Mouse (Mus musculus) heart, embryonic 12.5 days (tissue): Measurements from ENCODE around the gene Phactr3. TPM values are rescaled to one million over a fixed set of nuclear protein-coding genes. Genes with fewer than 3 reads are reported as not detected.

Source experiments
- ATAC-seq: fragments of 200-750 bp; cut with Nextera tagmentation; 2 replicates; pipeline ENCODE4 v1.8.0; 2017; ENCODE audit warnings: moderate TSS enrichment, moderate library complexity; ENCODE audit not compliant: insufficient number of reproducible peaks, low FRiP score
- H3K27ac ChIP-seq: fragments of 300-500 bp; sonication (generic); 2 replicates; pipeline ENCODE4 v1.5.1; 2016; ENCODE audit warnings: mild to moderate bottlenecking, moderate library complexity; ENCODE audit not compliant: poor library complexity, severe bottlenecking
- H3K27me3 ChIP-seq: fragments of 300-500 bp; sonication (generic); replicated peaks from 2 replicates; pipeline ENCODE4 v1.6.1; 2016; ENCODE audit warnings: mild to moderate bottlenecking, moderate library complexity
- H3K36me3 ChIP-seq: fragments of 300-500 bp; sonication (generic); 2 replicates; pipeline ENCODE4 v1.6.1; 2016; ENCODE audit warnings: mild to moderate bottlenecking, moderate library complexity
- H3K4me1 ChIP-seq: fragments of 300-500 bp; sonication (generic); replicated peaks from 2 replicates; pipeline ENCODE4 v1.6.1; 2016; ENCODE audit warnings: mild to moderate bottlenecking
- H3K4me2 ChIP-seq: fragments of 300-500 bp; sonication (generic); 2 replicates; pipeline ENCODE4 v1.6.1; 2016; ENCODE audit warnings: mild to moderate bottlenecking, moderate library complexity
- H3K4me3 ChIP-seq: fragments of 300-500 bp; sonication (generic); 2 replicates; pipeline ENCODE4 v1.5.1; 2016; ENCODE audit warnings: mild to moderate bottlenecking
- H3K9ac ChIP-seq: fragments of 300-500 bp; sonication (generic); 2 replicates; pipeline ENCODE4 v1.6.1; 2016; ENCODE audit warnings: mild to moderate bottlenecking, moderate library complexity
- H3K9me3 ChIP-seq: fragments of 300-500 bp; sonication (generic); replicated peaks from 2 replicates; pipeline ENCODE4 v1.6.1; 2016; ENCODE audit warnings: mild to moderate bottlenecking, moderate library complexity
- WGBS: fragments of 180-500 bp; shearing (Covaris S2); methylation state at CpG from one replicate; pipeline ENCODE4 v1.1.7; 2016; 5-methylcytosine and 5-hydroxymethylcytosine counted together
- polyA plus RNA-seq: library from polyadenylated mRNA; unstranded; fragments of >200 nt; fragmentation: Nextera tagmentation; extraction: Ambion mirVana; gene quantifications from 2 replicates; pipeline ENCODE4 v1.2.1, GENCODE M21; 2016

The Phactr3 gene
- polyA plus RNA-seq, 1 experiment from 2014 or later, result 10.1 TPM

GRCm38 (mm10) chr2:178288666-178289065, 169.9 kb downstream of the Phactr3 start:
- no peaks in the 10 kb centered on the region for H3K9me3 ChIP-seq
- WGBS, result 70% methylated on average over 3 of the region's 3 CpGs
- H3K27me3 ChIP-seq, result no peaks in the 10 kb centered on the region
- H3K9ac ChIP-seq, result no peak overlapping the region
- H3K4me1 ChIP-seq, result no peaks in the 10 kb centered on the region
- H3K36me3 ChIP-seq, result no peaks in the 10 kb centered on the region
- no peak for ATAC-seq
- H3K4me3 ChIP-seq, result no peak overlapping the region
- H3K27ac ChIP-seq, result no peak overlapping the region
- no peak overlapping the region for H3K4me2 ChIP-seq

- H3K9me3 ChIP-seq, result no peaks in the 10 kb centered on the region
- peaks cover 17% of the 10 kb centered on the region for H3K27me3 ChIP-seq
- no peak overlapping the region for H3K4me3 ChIP-seq
- no peak overlapping the region for H3K27ac ChIP-seq
- WGBS, result 64% methylated on average over 8 of the region's 8 CpGs
- no peak for ATAC-seq
- H3K4me1 ChIP-seq, result no peaks in the 10 kb centered on the region
- H3K4me2 ChIP-seq, result no peak overlapping the region
- no peaks in the 10 kb centered on the region for H3K36me3 ChIP-seq
- no peak overlapping the region for H3K9ac ChIP-seq
Measured at GRCm38 (mm10) chr2:178303453-178304187, 184.8 kb downstream of the Phactr3 start.

- Histone ChIP-seq H3K9ac (no peak overlapping the region), H3K27ac (no peak overlapping the region), H3K4me1 (no peaks in the 10 kb centered on the region), H3K4me2 (no peak overlapping the region), H3K9me3 (no peaks in the 10 kb centered on the region), H3K4me3 (no peak overlapping the region), H3K27me3 (peaks cover 20% of the 10 kb centered on the region), H3K36me3 (no peaks in the 10 kb centered on the region)
- no peak for ATAC-seq
- 45% methylated on average over 1 of the region's 1 CpGs for WGBS
Measured at GRCm38 (mm10) chr2:178304188-178304529, 185.4 kb downstream of the Phactr3 start.

GRCm38 (mm10) chr2:178304669-178305068, 185.9 kb downstream of the Phactr3 start:
- no peak overlapping the region for H3K9ac ChIP-seq
- 57% methylated on average over 6 of the region's 6 CpGs for WGBS
- no peak overlapping the region for H3K4me2 ChIP-seq
- no peaks in the 10 kb centered on the region for H3K9me3 ChIP-seq
- ATAC-seq, result no peak
- peaks cover 20% of the 10 kb centered on the region for H3K27me3 ChIP-seq
- no peaks in the 10 kb centered on the region for H3K4me1 ChIP-seq
- no peaks in the 10 kb centered on the region for H3K36me3 ChIP-seq
- H3K4me3 ChIP-seq, result no peak overlapping the region
- no peak overlapping the region for H3K27ac ChIP-seq

- ATAC-seq, result no peak
- no peak overlapping the region for H3K27ac ChIP-seq
- H3K27me3 ChIP-seq, result 0 out of 2 replicates have a peak, but pooled peaks cover 3% of the 10 kb centered on the region
- WGBS, result 70% methylated on average over 7 of the region's 7 CpGs
- H3K36me3 ChIP-seq, result no peaks in the 10 kb centered on the region
- no peak overlapping the region for H3K4me3 ChIP-seq
- no peaks in the 10 kb centered on the region for H3K4me1 ChIP-seq
- no peaks in the 10 kb centered on the region for H3K9me3 ChIP-seq
- no peak overlapping the region for H3K9ac ChIP-seq
- no peak overlapping the region for H3K4me2 ChIP-seq
Measured at GRCm38 (mm10) chr2:178313539-178313938, 194.8 kb downstream of the Phactr3 start.

- Histone ChIP-seq H3K9ac (no peak overlapping the region), H3K36me3 (no peaks in the 10 kb centered on the region), H3K4me2 (no peak overlapping the region), H3K27ac (no peak overlapping the region), H3K9me3 (no peaks in the 10 kb centered on the region), H3K4me3 (no peak overlapping the region), H3K4me1 (peaks cover 1% of the 10 kb centered on the region), H3K27me3 (peaks cover 6% of the 10 kb centered on the region; the same call in 1 of the 2 replicates)
- ATAC-seq, result no peak
- 76% methylated on average over 1 of the region's 1 CpGs for WGBS
Measured at GRCm38 (mm10) chr2:178316281-178316680, 197.5 kb downstream of the Phactr3 start.

- 67% methylated on average over 7 of the region's 7 CpGs for WGBS
- no peak for ATAC-seq
- no peaks in the 10 kb centered on the region for H3K9me3 ChIP-seq
- no peak overlapping the region for H3K27ac ChIP-seq
- peaks cover 6% of the 10 kb centered on the region; the same call in 1 of the 2 replicates for H3K27me3 ChIP-seq
- H3K9ac ChIP-seq, result no peak overlapping the region
- no peak overlapping the region for H3K4me2 ChIP-seq
- no peak overlapping the region for H3K4me3 ChIP-seq
- peaks cover 4% of the 10 kb centered on the region for H3K4me1 ChIP-seq
- H3K36me3 ChIP-seq, result no peaks in the 10 kb centered on the region
Measured at GRCm38 (mm10) chr2:178319766-178320165, 201.0 kb downstream of the Phactr3 start.

GRCm38 (mm10) chr2:178321271-178321670, 202.5 kb downstream of the Phactr3 start:
- no peaks in the 10 kb centered on the region for H3K36me3 ChIP-seq

GRCm38 (mm10) chr2:178324410-178324809, 205.6 kb downstream of the Phactr3 start:
- Histone ChIP-seq H3K27ac (no peak overlapping the region), H3K4me2 (no peak overlapping the region), H3K9ac (no peak overlapping the region), H3K4me1 (peaks cover 28% of the 10 kb centered on the region), H3K9me3 (no peaks in the 10 kb centered on the region), H3K4me3 (no peak overlapping the region), H3K36me3 (no peaks in the 10 kb centered on the region), H3K27me3 (peaks cover 5% of the 10 kb centered on the region; the same call in 1 of the 2 replicates)
- no peak for ATAC-seq
- 84% methylated on average over 3 of the region's 3 CpGs for WGBS

More at GRCm38 (mm10) chr2:178321271-178321670, 202.5 kb downstream of the Phactr3 start:
- peaks cover 4% of the 10 kb centered on the region for H3K4me1 ChIP-seq
- no peak overlapping the region for H3K27ac ChIP-seq
- H3K27me3 ChIP-seq, result peaks cover 6% of the 10 kb centered on the region; the same call in 1 of the 2 replicates
- no peaks in the 10 kb centered on the region for H3K9me3 ChIP-seq
- no peak overlapping the region for H3K9ac ChIP-seq
- ATAC-seq, result no peak
- 61% methylated on average over 10 of the region's 10 CpGs for WGBS
- H3K4me3 ChIP-seq, result no peak overlapping the region
- no peak overlapping the region for H3K4me2 ChIP-seq

- ATAC-seq, result no peak
- 76% methylated on average over 4 of the region's 4 CpGs for WGBS
- no peak overlapping the region for H3K4me3 ChIP-seq
- no peaks in the 10 kb centered on the region for H3K9me3 ChIP-seq
- H3K9ac ChIP-seq, result no peak overlapping the region
- peaks cover 33% of the 10 kb centered on the region for H3K4me1 ChIP-seq
- peaks cover 1% of the 10 kb centered on the region; the same call in 1 of the 2 replicates for H3K27me3 ChIP-seq
- H3K27ac ChIP-seq, result no peak overlapping the region
- no peak overlapping the region for H3K4me2 ChIP-seq
- H3K36me3 ChIP-seq, result no peaks in the 10 kb centered on the region
Measured at GRCm38 (mm10) chr2:178324818-178325217, 206.0 kb downstream of the Phactr3 start.

- Histone ChIP-seq H3K36me3 (no peaks in the 10 kb centered on the region), H3K4me1 (peaks cover 34% of the 10 kb centered on the region), H3K9ac (no peak overlapping the region), H3K4me2 (no peak overlapping the region), H3K4me3 (no peak overlapping the region), H3K9me3 (no peaks in the 10 kb centered on the region), H3K27ac (no peak overlapping the region), H3K27me3 (no peaks in the 10 kb centered on the region)
- WGBS, result 84% methylated on average over 10 of the region's 10 CpGs
- no peak for ATAC-seq
Measured at GRCm38 (mm10) chr2:178326067-178326466, 207.3 kb downstream of the Phactr3 start.
